Mouse (Mus musculus) erythroid progenitor cell, adult 5-6 weeks (primary cell): Measurements from ENCODE around the gene Rsph1. TPM values are rescaled to one million over a fixed set of nuclear protein-coding genes. Genes with fewer than 3 reads are reported as not detected.

Source experiments
- ATAC-seq: replicated peaks from 2 replicates; pipeline ENCODE4 v1.8.0; 2016; ENCODE audit warnings: moderate number of reproducible peaks, mild to moderate bottlenecking, moderate TSS enrichment, inconsistent platforms; ENCODE audit not compliant: poor library complexity, low FRiP score, severe bottlenecking
- total RNA-seq, 2 experiments: library from RNA; stranded (forward) in 1 of 2; stranded (reverse) in 1 of 2; fragments of 150-400 nt in 1 of 2; fragments of 186-747, 209-891 nt in 1 of 2; gene quantifications; 2 replicates each; pipeline versions ENCODE4 v1.2.3 to v1.2.4; 2015 to 2017; ENCODE audit warnings: low replicate concordance in 2 of 2

The Rsph1 gene
- 4.0 TPM in 1 of 2 replicates, not detected in the other for total RNA-seq (2015; ENCODE audit: low replicate concordance)
- not detected in 2 replicates for total RNA-seq (2017; ENCODE audit: low replicate concordance)

DNA sequence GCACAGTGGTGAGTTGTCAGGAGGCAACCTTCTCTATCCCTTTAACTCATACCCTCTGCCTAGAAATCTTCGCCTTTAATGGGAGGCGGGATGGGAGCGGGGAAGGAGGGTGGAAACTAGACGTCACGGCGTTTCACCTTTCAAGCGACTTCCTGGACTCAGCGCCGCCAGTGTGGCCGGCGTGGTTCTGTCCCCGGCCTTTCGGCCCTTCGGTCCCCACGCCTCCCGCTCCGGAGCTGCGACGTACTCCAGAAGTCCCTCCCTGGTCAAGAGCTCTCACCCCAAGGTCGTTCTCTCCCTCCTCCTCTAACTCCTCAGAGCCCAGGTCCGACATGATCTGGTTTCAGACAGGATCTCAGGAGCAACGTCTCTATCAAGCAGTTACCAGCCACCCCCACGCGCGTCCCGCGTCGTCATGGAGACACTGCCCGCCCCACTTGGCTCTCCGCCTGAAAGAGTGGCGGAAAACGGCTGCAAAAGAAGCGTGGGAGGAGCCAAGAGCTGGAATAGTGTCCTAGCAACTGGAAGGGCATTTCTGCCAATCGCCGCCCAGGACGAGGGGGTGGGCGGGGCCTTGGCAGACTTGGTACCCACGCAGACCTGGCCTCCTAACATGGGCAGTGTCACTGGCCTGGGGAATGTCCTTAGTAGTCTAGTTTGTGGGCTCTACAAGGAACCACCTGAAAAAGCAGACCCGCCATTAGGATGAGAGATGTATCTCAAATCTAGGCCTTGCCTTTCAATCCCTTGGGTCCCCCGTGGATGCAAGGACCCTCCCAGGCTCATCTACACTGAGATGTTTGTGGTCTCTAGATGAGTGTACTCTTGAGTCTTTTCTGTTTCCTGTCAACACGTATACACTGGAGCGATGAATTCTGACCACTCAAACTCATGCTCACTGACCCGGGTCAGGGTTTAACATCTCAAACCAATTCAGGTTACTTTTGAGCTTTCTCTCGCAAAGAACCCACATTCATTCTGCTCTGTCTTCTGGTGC, at the start of gene Rsph1:
Rsph1 (minus strand) TSS at position 462 of the 997 bp plus-strand sequence.
- peak; percentile 62 for ATAC-seq

DNA sequence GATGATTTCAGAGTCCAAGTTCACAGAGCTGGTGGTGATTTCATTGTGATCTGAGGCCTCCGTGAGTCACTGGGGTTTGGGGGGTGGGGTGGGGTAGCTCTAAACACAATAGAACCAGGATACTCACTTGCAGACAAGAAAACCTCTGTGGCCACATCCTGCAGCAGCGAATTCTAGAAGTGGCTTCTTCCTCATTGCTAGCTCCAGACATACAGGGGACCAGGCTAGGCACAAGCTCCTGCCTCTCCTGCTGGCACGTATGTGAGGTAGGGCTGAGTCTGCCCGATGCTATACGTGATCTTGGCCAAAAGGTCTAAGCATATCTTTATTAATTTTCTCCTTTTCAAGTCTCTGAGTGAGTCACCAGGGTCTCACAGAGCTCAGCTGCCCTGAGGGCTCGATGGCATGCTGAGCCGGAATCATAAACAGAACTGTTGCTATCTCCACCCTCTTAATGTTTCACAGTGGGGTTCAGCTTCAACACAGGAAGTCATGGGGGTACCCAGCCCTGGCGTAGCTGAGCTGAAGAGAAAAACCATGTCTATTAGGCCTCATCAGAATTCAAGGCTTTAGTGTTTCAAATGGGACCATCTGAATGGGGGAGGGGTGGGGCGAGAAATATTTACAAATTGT, 49.2 kb upstream of the Rsph1 start:
- no peak for ATAC-seq

DNA sequence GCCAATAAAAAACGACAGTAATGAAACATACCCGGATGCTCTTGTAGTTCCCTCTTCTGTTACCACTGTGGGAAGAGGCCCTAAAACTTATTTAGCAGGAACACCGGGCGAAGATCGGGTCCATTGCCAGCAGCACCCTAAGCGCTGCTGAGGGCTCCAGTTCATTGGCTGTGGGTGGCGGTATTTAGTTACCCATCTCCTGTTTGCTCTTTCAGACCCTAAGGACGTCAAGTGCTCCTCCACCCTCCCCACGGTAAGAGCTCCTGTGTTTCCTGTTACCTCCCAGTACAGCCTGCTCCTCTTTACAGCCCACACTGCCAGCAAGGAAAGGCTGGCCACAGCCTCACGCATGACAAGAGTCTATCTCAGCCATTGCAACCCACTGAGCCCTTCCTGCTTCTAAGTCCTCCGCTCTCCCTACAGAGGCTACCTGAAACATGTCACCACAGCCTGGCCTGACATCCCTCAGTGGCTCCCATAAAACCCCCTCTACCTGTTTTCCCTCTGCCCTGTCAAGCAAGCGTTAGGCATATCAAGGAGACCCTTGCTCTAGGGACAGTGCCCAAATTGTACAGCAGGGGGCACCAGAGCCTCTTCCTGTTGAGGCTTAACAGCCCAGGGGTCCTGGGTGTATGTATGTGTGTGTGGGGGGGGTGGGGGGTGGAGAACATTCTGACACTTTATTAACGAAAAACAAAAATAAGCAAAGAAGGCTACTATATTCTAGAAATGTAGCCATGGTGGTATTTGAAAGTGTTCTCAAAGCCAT, 48.5 kb upstream of the Rsph1 start:
- no peak for ATAC-seq

DNA sequence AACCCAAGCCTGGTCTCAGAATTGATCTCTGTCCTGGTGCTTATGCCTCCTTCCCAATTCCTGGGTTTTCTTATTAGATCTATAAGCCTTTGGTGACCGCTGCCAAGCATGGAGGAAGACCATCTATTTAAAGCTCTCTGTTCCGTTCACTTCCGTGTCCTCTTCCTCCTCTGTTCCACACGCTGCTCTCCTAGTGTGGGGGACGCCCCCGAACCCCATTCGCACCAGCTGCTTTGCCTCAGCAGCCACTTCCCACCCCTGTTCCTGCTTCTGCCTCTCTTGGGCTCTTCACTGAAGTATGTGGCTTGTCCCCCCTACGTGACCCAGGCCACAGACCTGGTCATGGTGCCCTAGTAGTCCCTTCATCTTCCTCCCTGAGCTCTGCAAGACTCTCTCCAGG, 47.0 kb upstream of the Rsph1 start:
- ATAC-seq: no peak

DNA sequence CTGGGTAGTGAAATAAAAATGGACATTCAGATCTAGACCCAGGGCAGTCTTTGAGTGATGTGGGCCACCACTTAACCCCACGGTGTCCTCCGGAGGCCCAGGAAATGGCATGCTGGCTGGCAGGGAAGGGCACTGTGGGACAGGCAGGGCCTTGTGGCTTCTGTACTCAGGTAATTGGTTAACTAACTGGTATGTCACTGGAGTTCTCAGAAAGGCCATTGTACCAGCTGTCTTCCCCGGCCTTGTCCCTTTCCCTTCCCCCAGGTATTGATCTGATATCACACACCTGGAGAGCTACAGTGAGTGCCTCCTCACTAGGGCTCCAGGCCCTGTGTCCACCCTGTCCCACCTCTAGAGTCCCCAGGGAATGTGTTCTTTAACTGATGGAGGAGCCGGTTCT, 46.2 kb upstream of the Rsph1 start:
- no peak for ATAC-seq

DNA sequence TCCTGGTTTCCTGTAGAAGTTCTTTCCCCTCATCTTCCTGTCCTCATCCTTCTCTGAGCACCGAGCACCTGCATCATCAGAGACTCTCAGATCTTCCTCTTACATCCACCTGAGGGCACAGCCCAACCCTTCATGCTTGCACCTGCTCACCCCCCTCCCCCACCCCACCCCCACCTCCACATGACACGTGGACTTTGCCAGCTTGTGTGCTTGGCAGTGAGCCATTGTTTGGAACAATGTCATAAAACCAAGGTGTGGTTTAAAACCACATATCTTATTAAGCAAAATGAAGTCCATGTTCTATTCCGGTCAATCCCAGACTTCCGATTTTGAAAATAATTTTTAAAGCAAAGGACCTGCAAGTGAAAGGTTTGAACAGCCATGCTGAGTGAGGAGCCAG, 45.3 kb upstream of the Rsph1 start:
- no peak for ATAC-seq

DNA sequence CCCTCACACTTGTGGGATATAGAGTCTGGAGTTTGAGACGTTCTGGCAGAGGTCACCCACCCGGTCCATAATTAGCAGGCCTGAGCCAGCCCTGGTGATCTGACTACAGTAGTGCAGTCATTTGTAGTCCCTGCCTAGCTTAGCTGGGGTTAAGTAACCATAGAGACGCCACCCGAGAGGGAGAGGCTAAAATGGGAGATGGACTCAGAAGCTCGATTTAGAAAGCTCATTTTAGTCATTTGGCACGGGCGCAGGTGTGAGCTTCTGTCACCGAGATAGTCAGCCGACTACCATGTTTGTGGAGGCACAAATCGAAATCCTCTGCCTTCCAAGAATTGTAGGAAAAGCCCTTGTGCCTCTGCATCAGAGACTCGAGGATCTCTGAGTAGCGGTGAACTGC, 44.2 kb upstream of the Rsph1 start:
- no peak for ATAC-seq

DNA sequence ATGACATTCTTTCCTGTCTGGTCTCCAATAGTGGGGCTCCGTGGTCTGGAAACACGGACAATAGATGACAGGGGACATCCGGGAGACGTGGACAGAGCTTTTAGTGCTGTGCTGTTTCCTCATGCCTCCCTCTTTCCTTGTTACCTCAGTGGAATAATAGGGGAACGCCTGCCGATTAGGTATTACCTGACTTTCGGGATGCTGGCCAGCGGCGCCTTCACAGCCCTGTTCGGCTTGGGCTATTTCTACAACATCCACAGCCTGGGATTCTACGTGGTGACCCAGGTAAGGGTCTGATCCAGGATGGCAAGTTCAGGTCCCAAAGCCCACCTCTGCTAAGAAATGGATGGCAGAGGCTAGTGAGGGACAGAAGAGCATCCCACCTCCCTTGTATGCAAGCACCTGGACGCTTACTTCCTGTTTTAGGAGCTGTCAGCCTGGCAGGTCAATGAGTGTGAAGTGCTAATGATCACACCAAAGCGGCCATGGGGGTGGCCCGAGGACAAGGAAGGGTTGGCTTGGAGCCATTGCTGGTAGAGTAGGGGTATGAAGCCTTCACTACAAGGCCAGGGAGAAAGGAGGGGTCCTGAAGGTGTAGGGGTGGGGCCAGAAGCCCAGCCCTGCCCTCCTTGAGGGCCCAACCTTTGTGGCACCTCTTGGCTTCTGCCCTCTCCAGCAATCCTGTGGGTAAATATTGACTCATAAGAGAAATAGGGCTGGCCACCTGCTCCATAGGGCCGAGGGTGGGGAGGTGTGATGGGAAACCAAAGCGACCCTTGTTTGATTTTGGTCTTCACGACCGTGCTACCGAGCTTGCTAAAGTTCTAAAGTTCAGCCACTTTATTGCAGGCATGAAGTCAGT, 42.0 kb upstream of the Rsph1 start:
- no peak for ATAC-seq

DNA sequence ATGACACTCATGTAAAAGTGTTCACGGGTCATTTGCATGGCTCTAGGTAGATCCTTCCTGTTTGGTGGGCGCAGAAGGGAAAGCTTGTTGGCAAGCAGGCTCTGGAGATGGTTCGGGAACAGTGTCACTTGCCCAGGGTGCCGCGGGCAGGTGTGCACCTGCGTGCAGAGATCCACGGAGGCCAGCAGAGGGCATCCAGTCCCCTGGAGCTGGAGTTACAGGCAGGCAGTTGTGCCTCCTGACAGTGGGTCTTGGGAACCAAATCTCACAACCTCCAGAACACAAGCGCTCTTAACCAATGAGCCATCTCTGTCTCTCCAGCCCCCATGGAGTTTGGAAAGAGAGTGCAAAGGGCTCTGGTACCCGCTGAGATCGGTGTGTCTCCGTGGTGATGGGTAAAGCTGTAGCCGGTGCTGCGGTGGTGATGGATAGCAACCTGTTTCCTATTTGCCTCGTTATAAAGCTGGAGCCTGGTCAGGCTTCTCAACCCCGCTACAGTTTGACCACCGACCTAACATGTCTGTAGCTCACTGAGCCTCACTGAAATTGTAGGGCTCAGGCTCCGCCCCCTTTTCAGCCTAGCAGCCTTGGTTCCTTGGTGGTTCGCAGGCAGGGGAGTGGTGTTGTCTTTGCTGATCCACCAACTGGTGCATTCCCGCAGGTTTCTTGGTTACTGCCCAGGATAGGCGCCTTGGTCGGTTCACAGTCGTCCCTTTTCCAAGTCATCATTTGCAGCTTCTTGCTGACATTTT, 40.5 kb upstream of the Rsph1 start:
- no peak for ATAC-seq

DNA sequence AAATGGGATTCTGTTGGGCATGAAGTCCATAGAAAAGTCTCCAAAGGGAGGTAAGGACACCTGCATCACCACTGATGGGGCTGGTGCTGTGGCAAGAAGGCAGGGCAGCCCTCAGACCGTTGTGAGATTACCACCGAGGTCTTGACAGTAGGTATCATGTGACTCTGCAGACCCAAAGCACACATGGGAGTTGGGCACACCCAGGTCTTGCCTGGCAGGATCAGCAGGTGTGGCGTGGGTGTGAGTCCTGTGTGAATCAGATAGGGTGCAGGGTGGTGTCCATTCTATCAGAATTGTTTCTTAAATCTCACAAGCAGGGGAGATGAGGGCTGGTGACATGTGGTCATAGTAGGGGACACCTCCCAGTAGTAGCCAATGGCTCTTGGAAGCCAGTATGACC, 39.8 kb upstream of the Rsph1 start:
- ATAC-seq: no peak

DNA sequence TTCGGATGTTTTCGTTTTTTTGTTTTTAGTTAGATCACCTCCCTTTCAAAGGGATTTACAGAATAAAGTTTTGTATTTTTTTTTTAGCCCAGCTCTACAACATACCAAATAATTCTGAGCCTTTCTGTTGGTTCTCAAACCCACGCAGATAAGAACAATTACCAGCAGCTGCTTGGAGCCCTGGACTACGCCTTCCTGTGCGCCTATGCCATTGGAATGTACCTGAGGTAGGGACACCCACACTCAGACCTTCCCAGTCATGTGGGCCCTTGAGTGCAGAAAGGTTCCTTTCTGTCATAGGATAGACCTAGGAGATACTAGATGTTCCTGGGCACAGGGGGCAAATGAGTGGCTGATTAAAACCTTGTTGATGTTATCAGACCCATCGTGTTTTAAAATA, 38.8 kb upstream of the Rsph1 start:
- no peak for ATAC-seq

DNA sequence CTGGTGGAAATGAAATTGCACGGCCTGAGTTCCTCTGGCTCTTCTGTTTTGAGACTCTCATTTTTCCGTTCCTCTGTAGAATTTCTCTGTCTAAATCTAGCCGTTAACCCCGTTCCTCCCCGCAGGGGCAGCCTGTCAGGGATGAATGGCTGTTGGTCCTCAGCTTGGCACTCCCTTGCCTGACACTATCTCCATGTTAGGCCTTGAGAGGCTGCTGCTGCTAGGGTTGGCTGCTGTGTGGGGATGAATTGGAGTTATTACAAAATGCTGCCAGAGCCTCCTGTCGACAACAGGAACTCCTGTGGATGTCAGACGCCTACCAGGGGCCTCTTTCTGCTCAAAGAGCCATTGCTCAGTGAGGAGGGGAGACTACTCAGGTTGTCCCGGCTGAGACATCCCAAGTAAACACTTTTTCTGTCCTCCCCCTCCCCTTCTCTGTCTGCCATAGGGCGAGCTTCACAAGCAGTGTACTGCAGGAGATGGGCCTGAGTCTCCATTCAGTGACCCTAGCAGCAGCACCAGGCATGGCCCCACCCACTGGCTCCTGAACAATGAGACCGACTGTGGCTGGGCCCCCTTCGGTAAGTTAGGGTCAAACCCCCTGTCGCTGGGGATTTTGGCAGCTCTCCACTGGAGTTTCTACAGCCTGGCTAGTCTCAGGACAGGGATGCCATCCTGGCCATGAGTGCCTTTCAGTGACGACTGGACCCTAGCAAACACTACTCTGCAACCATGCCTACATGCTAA, 38.0 kb upstream of the Rsph1 start:
- ATAC-seq: no peak

DNA sequence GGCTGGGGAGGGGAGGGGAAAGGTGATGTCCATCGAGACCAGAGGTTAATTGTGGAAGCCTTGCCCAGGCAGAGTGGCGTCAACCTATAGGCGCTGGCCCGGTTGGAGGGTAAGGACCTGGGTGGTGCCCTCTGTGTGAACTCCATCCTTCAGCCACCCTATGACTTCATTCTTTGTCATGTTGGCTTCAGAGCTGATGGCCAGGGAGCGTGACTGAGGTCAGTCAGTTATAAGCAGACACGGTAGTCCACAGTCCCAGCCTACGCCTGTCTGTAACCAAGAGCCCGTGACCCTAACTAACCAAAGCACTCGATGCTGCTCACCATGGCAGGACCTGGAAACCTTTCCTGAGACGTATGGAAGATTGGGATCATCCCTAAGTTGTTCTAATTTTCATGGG, 35.5 kb upstream of the Rsph1 start:
- no peak for ATAC-seq

DNA sequence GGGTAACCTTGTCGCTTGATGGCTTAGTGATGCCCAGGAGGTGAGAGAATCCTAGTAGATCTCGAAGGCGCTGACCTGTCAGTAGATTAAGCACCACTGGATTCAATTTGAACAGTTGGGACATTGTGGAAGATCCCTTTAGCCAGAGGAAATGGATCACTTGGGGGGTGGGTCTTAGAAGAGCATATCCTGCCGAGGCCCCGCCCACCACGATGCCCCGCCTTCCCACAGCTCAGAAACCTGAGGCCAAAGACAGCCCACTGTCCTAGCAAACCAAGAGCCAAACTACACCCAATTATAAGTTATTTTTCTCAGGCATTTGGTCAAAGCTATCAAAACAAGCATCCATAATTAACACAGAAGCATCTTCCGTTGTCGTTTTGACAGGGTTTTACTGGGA, 33.9 kb upstream of the Rsph1 start:
- no peak for ATAC-seq

DNA sequence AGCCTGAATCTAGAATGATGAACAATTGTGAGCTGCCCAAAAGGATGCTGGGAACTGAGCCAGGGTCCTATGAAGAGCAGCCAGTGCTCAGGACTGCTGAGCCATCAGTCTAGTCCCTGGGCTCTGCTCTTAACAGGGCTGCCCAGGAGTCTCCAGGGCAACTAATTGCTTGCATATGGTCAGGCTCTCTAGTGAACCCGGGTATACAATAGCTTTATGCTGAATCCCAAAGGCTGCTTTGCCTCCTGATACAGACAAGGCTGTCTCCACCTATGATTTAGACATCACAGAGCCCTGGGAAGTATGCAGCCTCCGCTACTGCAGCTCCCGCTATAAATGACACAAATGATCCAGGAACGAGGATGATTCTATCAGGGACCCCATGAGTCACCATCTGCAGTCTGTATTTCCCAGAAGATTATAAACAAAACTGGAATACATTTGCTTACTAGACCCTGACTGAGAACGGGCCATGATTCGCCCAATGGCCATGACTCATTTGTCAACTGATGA, 32.2 kb upstream of the Rsph1 start:
- ATAC-seq: no peak

DNA sequence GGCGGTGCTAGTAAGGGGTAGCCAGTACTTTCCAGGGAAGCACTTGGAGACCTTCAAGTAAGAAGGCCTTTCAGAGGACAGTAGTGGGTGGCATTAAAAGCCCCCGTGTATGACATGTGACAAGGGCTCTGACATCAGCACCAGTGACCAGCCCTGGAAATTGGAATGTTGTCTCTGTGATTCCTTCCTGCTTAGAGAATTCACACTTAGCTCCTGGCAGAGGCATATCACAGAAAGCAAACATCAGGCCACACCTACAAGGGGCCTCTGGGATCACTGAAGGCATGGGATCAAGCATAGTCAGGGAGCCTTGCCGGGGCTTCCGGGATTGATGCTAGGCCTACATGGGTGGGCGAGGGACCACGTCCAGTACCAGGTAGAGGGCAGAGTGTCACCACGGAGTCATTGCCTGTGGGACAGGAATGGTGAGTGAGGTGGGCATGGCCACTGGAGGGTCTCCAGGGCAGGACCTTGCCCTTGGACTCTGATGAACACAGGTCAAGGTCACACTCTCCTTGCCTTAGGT, 31.2 kb upstream of the Rsph1 start:
- no peak for ATAC-seq

DNA sequence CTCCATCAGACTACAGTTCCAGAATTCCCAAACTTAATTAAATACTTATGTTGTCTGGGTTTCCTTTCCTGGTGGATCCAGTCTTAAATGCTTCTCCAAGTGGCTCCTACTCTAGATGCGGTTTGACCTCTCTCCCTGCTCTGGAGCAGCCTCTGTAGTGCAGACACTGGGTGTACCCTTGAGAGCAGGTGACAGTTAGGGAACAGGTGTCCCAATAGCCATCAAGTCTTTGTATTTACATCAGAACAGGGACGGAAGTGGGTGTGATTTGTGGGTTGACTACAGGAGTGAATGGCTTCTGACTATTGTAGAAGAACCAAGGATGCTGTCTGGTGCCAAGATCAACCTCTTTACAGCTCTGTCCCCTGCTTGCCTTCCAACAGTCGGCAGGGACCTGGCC, 30.6 kb upstream of the Rsph1 start:
- ATAC-seq: no peak

DNA sequence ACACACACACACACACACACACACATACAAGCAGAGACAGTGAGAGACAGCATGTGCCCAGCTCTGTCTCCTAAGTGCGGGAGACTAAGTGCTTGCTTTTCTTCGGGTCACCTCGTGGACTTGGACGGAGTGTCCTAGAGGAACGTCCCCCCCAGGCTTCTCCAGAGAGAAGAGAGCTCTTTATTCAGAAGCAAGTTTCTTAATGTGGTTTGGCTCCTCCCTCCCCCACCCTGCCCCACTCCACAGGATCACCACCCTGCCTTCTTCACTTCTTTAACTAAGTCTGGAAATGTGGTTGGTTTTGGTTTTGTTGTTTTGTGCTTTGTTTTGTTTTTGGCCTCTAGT, 28.6 kb upstream of the Rsph1 start:
- no peak for ATAC-seq
